Mouse (Mus musculus) erythroblast, adult 5-6 weeks (primary cell): ENCODE data around the gene Gstm4. TPM values are rescaled to one million over a fixed set of nuclear protein-coding genes. Genes with fewer than 3 reads are reported as not detected.
"Not testable (repeated sequence)": the region's sequence is repeated elsewhere in the genome, so short reads cannot be mapped to it uniquely, and the experiment has no call there.

ENCODE experiments used
- ATAC-seq: replicated peaks from 2 replicates; pipeline ENCODE4 v1.8.0; 2016; ENCODE audit warnings: moderate number of reproducible peaks, mild to moderate bottlenecking, moderate TSS enrichment, inconsistent platforms; ENCODE audit not compliant: poor library complexity, low FRiP score, severe bottlenecking
- total RNA-seq, 2 experiments: library from RNA; stranded (forward) in 1 of 2; stranded (reverse) in 1 of 2; fragments of 150-400 nt in 1 of 2; fragments of 200-764, 138-1000 nt in 1 of 2; gene quantifications; 2 replicates each; pipeline versions ENCODE4 v1.2.3 to v1.2.4; 2015 to 2017; ENCODE audit warnings: low replicate concordance in 2 of 2

Gene Gstm4
- total RNA-seq, 2 experiments from 2014 or later: 0.51 to 4.2 TPM

DNA sequence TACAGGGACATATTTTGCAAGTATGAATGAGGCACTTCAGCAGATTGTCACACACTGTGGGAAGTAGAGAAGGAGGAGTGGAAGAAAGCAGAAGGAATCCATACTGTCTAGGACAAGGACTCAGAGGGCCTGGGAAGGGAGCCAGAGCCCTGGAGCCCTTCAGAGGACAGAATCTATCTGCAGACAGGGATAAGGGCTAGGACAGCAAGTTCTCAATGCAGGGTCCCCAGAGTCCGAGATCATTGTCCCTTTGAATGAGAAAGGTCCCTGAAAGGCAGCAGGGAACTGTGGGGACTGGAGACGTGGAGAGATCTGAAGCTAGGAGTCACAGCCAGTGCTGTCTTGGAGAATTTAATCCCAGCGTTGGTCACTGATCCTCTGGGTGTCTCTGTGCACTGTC lies 25.5 kb downstream of the Gstm4 start:
- ATAC-seq: not testable (repeated sequence)

DNA sequence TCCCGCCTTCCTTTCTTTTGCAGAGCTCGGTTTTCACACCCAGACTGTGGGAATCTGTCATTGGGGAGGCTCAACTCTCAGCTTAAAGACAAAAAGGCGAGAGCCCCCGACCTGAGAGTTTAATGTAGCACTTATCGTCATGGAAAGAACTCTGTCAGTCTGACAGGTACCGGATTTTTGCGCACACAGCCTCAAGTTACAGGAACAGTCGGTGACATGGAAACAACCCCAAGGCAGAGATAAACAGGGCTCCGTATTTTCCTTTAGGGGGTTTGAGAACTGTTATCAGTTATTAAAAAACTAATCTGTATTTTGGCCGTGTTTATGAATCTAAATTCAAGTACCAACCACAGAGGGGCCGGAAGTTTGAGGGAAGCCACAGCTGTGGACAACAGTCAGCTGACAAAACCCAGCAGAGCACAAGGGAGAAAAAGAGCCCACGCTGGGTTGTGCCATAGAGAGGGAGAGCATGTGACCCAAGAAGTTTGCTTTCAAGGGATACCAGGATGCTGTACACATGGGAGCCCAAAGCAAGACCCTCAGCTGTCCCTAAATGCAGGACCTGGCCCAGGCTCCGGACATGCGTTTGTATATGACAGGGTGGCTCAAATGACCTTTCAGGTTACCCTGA lies 26.4 kb downstream of the Gstm4 start:
- ATAC-seq: no peak

DNA sequence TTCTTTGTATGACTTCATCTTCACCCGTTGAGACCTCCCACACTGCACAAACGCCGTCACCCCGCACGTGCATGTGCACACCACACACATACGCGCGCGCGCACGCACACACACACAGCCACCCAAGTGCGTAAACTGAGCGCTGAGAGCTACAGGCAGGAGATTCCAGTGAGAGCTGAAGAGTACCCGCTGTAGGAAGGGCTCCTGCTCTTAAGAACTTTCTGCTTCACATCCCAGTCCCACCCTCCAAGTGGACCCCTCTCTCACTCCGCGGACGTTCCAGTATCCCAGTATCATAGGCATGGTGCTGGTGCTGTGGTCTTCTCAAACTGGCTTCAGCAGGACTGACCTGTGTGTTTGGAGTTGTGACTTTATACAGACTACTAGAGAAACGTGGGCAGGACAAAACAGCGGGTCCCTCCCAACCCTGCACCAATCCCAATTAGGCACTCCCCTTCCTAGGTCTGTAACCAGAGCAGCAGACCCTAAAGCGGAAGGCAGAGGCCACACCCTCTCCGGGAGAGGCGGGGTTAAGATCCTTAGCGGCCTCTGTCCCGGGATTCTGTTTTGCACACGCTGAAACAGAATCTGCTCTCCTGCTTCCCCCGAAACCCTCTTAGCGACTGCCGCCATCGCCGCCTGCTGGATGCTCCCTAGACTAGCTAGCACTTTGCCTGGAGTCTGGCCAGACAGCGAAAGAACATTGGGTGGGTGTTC lies 27.1 kb downstream of the Gstm4 start, which contains the start of gene Gstm1:
Gene Gstm1 (minus strand): TSS at position 501 of the 717 bp plus-strand sequence.
- no peak for ATAC-seq

- ATAC-seq: not testable (repeated sequence)
Measured at GRCm38 (mm10) chr3:108016468-108016867, 28.2 kb downstream of the Gstm4 start.

DNA sequence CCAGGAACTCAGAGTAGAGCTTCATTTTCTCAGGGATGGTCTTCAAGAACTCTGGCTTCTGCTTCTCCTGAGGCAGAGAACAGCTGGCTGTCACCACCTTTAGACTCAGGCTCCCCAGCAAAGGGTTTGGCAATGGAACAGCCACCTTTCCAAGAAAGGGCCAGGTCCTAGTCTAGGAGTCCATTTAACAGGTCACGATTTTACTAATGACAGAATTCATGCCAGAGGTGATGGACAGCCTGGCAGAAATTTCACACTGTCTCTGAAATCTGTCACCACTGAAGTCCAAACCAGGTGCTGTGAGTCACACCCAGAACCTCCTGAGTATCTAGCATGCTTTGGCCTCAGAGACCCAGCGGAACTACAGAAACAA lies 29.7 kb downstream of the Gstm4 start:
- ATAC-seq: no peak

GRCm38 (mm10) chr3:108014098-108014973 lies 30.4 kb downstream of the Gstm4 start:
- ATAC-seq: no peak

GRCm38 (mm10) chr3:108013331-108013871 lies 31.3 kb downstream of the Gstm4 start:
- no peak for ATAC-seq

- no peak for ATAC-seq
Measured at GRCm38 (mm10) chr3:108011558-108011957, 33.1 kb downstream of the Gstm4 start.

DNA sequence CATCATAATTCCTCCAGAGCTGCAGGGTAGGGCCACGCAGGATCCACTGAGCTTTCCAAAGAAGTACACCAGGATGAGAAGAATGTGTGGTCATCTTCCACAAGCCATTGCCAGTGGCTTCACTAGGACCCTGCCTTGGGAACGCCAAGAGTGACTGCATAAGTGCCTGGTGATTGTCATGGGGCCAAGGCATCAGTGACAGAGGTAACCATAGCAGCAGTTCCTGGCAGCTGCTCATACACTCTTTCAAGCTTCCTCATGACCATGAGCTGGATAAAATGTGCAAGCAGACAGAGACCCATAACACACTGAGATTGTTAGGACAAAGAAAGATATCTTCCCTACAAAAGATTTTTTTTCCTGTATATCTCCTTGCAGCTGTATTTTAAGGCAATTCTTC lies 34.4 kb downstream of the Gstm4 start:
- ATAC-seq: no peak

GRCm38 (mm10) chr3:108002021-108002420 lies 42.7 kb downstream of the Gstm4 start:
- ATAC-seq: no peak

DNA sequence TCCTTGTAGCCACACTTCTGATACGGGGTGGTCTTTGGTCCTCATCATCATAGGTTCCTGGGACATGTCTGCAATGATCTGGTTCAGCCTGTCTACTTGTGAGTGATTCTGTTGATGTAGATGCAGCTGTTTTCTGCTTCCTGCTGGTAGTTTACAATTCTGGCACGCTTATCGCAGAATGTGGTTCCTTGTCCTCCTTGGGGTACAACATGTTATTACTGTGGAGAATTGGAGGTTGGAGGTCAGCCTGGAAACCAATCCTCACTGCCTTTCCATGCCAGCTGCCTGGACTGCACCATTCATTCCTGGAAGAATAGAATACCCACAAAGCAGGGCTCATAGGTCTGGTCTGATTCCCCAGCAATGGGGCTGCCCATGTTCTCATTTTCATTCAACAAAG lies 45.2 kb downstream of the Gstm4 start:
- no peak for ATAC-seq

GRCm38 (mm10) chr3:107998591-107998990 lies 46.1 kb downstream of the Gstm4 start:
- ATAC-seq: no peak

- ATAC-seq: no peak
Measured at GRCm38 (mm10) chr3:107996576-107996975, 48.1 kb downstream of the Gstm4 start.

DNA sequence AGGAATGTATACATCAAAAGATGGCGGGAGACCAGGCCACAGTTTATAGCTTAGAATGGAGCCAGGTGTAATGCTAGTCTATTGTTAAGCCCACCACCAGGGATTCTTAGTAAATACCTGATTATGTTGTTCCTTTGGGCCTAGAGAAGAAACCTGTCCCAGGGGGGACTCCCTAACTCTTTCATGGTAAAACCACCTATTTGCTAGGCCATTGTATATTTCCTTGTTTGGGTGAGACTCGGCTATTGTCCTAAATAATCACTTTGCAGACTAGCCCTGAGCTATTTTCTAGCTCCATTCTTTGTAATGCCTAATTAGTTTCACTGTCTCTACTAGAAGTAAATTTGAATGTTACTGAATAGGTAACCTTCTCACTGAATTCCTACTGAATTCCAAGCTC lies 48.7 kb downstream of the Gstm4 start:
- not testable (repeated sequence) for ATAC-seq

Other genes starting within 250 kb of the Gstm4 start
- 1.5 TPM in 1 of 2 replicates, not detected in the other for gene Eps8l3, start 167.7 kb downstream of the Gstm4 start, total RNA-seq (2015; ENCODE audit: low replicate concordance)
- gene Eps8l3, start 167.7 kb downstream of the Gstm4 start, total RNA-seq (2017; ENCODE audit: low replicate concordance): not detected in 2 replicates
- 17.9 and 33.9 TPM in 2 replicates for gene Gstm5, start 149.1 kb downstream of the Gstm4 start, total RNA-seq (2015; ENCODE audit: low replicate concordance)
- gene Gstm5, start 149.1 kb downstream of the Gstm4 start, total RNA-seq (2017; ENCODE audit: low replicate concordance): 8.2 and 22.6 TPM in 2 replicates
- not detected in 2 replicates for gene Gstm7, start 113.1 kb downstream of the Gstm4 start, total RNA-seq (2015; ENCODE audit: low replicate concordance)
- 1.8 TPM in 1 of 2 replicates, not detected in the other for gene Gstm7, start 113.1 kb downstream of the Gstm4 start, total RNA-seq (2017; ENCODE audit: low replicate concordance)
- not detected in 2 replicates for gene Gstm6, start 101.1 kb downstream of the Gstm4 start, total RNA-seq (2015; ENCODE audit: low replicate concordance)
- not detected in 2 replicates for gene Gstm6, start 101.1 kb downstream of the Gstm4 start, total RNA-seq (2017; ENCODE audit: low replicate concordance)
- not detected in 2 replicates for gene Gstm3, start 75.6 kb downstream of the Gstm4 start, total RNA-seq (2015; ENCODE audit: low replicate concordance)
- not detected in 2 replicates for gene Gstm3, start 75.6 kb downstream of the Gstm4 start, total RNA-seq (2017; ENCODE audit: low replicate concordance)
- gene Gstm2, start 58.4 kb downstream of the Gstm4 start, total RNA-seq (2015; ENCODE audit: low replicate concordance): 1.3 TPM in 1 of 2 replicates, not detected in the other
- gene Gstm2, start 58.4 kb downstream of the Gstm4 start, total RNA-seq (2017; ENCODE audit: low replicate concordance): 0.60 and 2.1 TPM in 2 replicates
- gene Gstm1, start 26.9 kb downstream of the Gstm4 start, total RNA-seq (2015; ENCODE audit: low replicate concordance): 160 and 254 TPM in 2 replicates
- gene Gstm1, start 26.9 kb downstream of the Gstm4 start, total RNA-seq (2017; ENCODE audit: low replicate concordance): 49.2 and 74.5 TPM in 2 replicates
- 7.1 and 8.6 TPM in 2 replicates for gene Ampd2, start 41.8 kb upstream of the Gstm4 start, total RNA-seq (2015; ENCODE audit: low replicate concordance)
- 3.1 and 14.5 TPM in 2 replicates for gene Ampd2, start 41.8 kb upstream of the Gstm4 start, total RNA-seq (2017; ENCODE audit: low replicate concordance)
- 0.84 TPM in 1 of 2 replicates, not detected in the other for gene Gnat2, start 47.9 kb upstream of the Gstm4 start, total RNA-seq (2015; ENCODE audit: low replicate concordance)
- 0.09 and 0.56 TPM in 2 replicates for gene Gnat2, start 47.9 kb upstream of the Gstm4 start, total RNA-seq (2017; ENCODE audit: low replicate concordance)
- 46.8 and 63.4 TPM in 2 replicates for gene Gnai3, start 101.3 kb upstream of the Gstm4 start, total RNA-seq (2015; ENCODE audit: low replicate concordance)
- 38.2 and 46.0 TPM in 2 replicates for gene Gnai3, start 101.3 kb upstream of the Gstm4 start, total RNA-seq (2017; ENCODE audit: low replicate concordance)
- not detected in 2 replicates for gene Gpr61, start 110.0 kb upstream of the Gstm4 start, total RNA-seq (2015; ENCODE audit: low replicate concordance)
- gene Gpr61, start 110.0 kb upstream of the Gstm4 start, total RNA-seq (2017; ENCODE audit: low replicate concordance): not detected in 2 replicates
- gene Amigo1, start 141.4 kb upstream of the Gstm4 start, total RNA-seq (2015; ENCODE audit: low replicate concordance): not detected in 2 replicates
- 0.77 TPM in 1 of 2 replicates, not detected in the other for gene Amigo1, start 141.4 kb upstream of the Gstm4 start, total RNA-seq (2017; ENCODE audit: low replicate concordance)
- gene Cyb561d1, start 156.3 kb upstream of the Gstm4 start, total RNA-seq (2015; ENCODE audit: low replicate concordance): 0.63 and 1.3 TPM in 2 replicates
- gene Cyb561d1, start 156.3 kb upstream of the Gstm4 start, total RNA-seq (2017; ENCODE audit: low replicate concordance): 1.1 and 1.7 TPM in 2 replicates
- gene Atxn7l2, start 166.0 kb upstream of the Gstm4 start, total RNA-seq (2015; ENCODE audit: low replicate concordance): 0.58 and 0.84 TPM in 2 replicates
- 0.56 and 1.4 TPM in 2 replicates for gene Atxn7l2, start 166.0 kb upstream of the Gstm4 start, total RNA-seq (2017; ENCODE audit: low replicate concordance)
- gene Sypl2, start 181.8 kb upstream of the Gstm4 start, total RNA-seq (2015; ENCODE audit: low replicate concordance): not detected in 2 replicates
- not detected in 2 replicates for gene Sypl2, start 181.8 kb upstream of the Gstm4 start, total RNA-seq (2017; ENCODE audit: low replicate concordance)
- 39.8 and 54.5 TPM in 2 replicates for gene Psma5, start 212.0 kb upstream of the Gstm4 start, total RNA-seq (2015; ENCODE audit: low replicate concordance)
- gene Psma5, start 212.0 kb upstream of the Gstm4 start, total RNA-seq (2017; ENCODE audit: low replicate concordance): 49.6 and 55.6 TPM in 2 replicates
- 16.7 and 20.3 TPM in 2 replicates for gene Sort1, start 239.2 kb upstream of the Gstm4 start, total RNA-seq (2015; ENCODE audit: low replicate concordance)
- gene Sort1, start 239.2 kb upstream of the Gstm4 start, total RNA-seq (2017; ENCODE audit: low replicate concordance): 12.4 and 18.3 TPM in 2 replicates